Mouse (Mus musculus) embryo, embryonic 9.5 days (tissue): Measurements from ENCODE around the gene Prkar1b.

Experiments
- DNase-seq: peaks from one replicate; pipeline ENCODE4 v3.0.0-alpha.2; 2017; ENCODE audit errors: extremely low spot score

Prkar1b gene

GRCm38 (mm10) chr5:139149681-139150602, at the start of gene Prkar1b, which contains the start of gene Dnaaf5:
Gene Prkar1b, minus strand, starts transcription at chr5:139150001.
Gene Dnaaf5, plus strand, starts transcription at chr5:139150223.
- peak; percentile 100 for DNase-seq

GRCm38 (mm10) chr5:139199636-139199994, 49.8 kb upstream of the Prkar1b start:
- no peak for DNase-seq

GRCm38 (mm10) chr5:139198779-139199178, 49.0 kb upstream of the Prkar1b start:
- DNase-seq, result no peak

GRCm38 (mm10) chr5:139190958-139191357, 41.2 kb upstream of the Prkar1b start:
- DNase-seq, result no peak

GRCm38 (mm10) chr5:139189726-139190125, 39.9 kb upstream of the Prkar1b start:
- no peak for DNase-seq

GRCm38 (mm10) chr5:139184897-139185296, 35.1 kb upstream of the Prkar1b start:
- DNase-seq, result no peak

- no peak for DNase-seq
Measured at GRCm38 (mm10) chr5:139183601-139184000, 33.8 kb upstream of the Prkar1b start.

- DNase-seq, result no peak
Measured at GRCm38 (mm10) chr5:139183131-139183530, 33.3 kb upstream of the Prkar1b start.

GRCm38 (mm10) chr5:139178895-139179631, 29.3 kb upstream of the Prkar1b start:
- DNase-seq, result peak; percentile 72

- peak; percentile 35 for DNase-seq
Measured at GRCm38 (mm10) chr5:139174556-139175547, 25.1 kb upstream of the Prkar1b start.

- peak; percentile 27 for DNase-seq
Measured at GRCm38 (mm10) chr5:139174141-139174540, 24.3 kb upstream of the Prkar1b start.

GRCm38 (mm10) chr5:139171929-139172328, 22.1 kb upstream of the Prkar1b start:
- DNase-seq, result no peak

GRCm38 (mm10) chr5:139167548-139167947, 17.7 kb upstream of the Prkar1b start:
- DNase-seq, result no peak

GRCm38 (mm10) chr5:139166781-139167361, 17.1 kb upstream of the Prkar1b start:
- DNase-seq, result no peak

GRCm38 (mm10) chr5:139161632-139162031, 11.8 kb upstream of the Prkar1b start:
- DNase-seq, result no peak

- DNase-seq, result no peak
Measured at GRCm38 (mm10) chr5:139160899-139161298, 11.1 kb upstream of the Prkar1b start.

GRCm38 (mm10) chr5:139150603-139151031, 816 bp upstream of the Prkar1b start:
- DNase-seq, result peak; percentile 32

GRCm38 (mm10) chr5:139149006-139149672, 662 bp downstream of the Prkar1b start:
- no peak for DNase-seq

GRCm38 (mm10) chr5:139147178-139148078, 2.4 kb downstream of the Prkar1b start:
- DNase-seq, result no peak
